Mouse (Mus musculus): ENCODE results near the gene Clec2d. TPM values are rescaled to one million over a fixed set of nuclear protein-coding genes. Genes with fewer than 3 reads are reported as not detected.
A peak's percentile ranks its signal among the peaks of the same experiment; 100 is the strongest.

Clec2d gene
- polyA plus RNA-seq, 1 experiment, result not detected

GRCm38 (mm10) chr6:129162587-129163159 is 17.7 kb upstream of the Clec2d start:
- H3K36me3 ChIP-seq (ENCODE audit: control insufficient read depth, insufficient read depth, low read length, poor library complexity, severe bottlenecking), result no peaks in the 10 kb centered on the region
- no peaks in the 10 kb centered on the region for H3K9me3 ChIP-seq (replicated peaks; ENCODE audit: control insufficient read depth, insufficient read depth, low read length, poor library complexity, severe bottlenecking)
- TF ChIP-seq POLR2A (IDR thresholded peaks at IDR 0.05; ENCODE audit: insufficient read depth, low read length) (no peak), CTCF (IDR thresholded peaks at IDR 0.05; ENCODE audit: low read depth, low read length) (no peak), EP300 (IDR thresholded peaks at IDR 0.05; ENCODE audit: insufficient read depth, low read depth, low read length) (no peak)
- no peak overlapping the region for H3K4me3 ChIP-seq (ENCODE audit: low read depth, low read length)
- no peak overlapping the region for H3K9ac ChIP-seq (ENCODE audit: low read depth, poor library complexity, severe bottlenecking)
- H3K27ac ChIP-seq (ENCODE audit: insufficient read depth, low read length), result no peak overlapping the region
- H3K4me1 ChIP-seq (ENCODE audit: control insufficient read depth, insufficient read depth, low read length), result no peaks in the 10 kb centered on the region
- no peaks in the 10 kb centered on the region for H3K27me3 ChIP-seq (ENCODE audit: control insufficient read depth, insufficient read depth, low read length, poor library complexity, severe bottlenecking)

- TF ChIP-seq CTCF (IDR thresholded peaks at IDR 0.05; ENCODE audit: low read depth, low read length), result no peak
- TF ChIP-seq POLR2A (IDR thresholded peaks at IDR 0.05; ENCODE audit: insufficient read depth, low read length), result no peak
- no peak for TF ChIP-seq EP300 (IDR thresholded peaks at IDR 0.05; ENCODE audit: insufficient read depth, low read depth, low read length)
- Histone ChIP-seq H3K9me3 (replicated peaks; ENCODE audit: control insufficient read depth, insufficient read depth, low read length, poor library complexity, severe bottlenecking) (no peaks in the 10 kb centered on the region), H3K27me3 (ENCODE audit: control insufficient read depth, insufficient read depth, low read length, poor library complexity, severe bottlenecking) (no peaks in the 10 kb centered on the region), H3K27ac (ENCODE audit: insufficient read depth, low read length) (no peak overlapping the region), H3K9ac (ENCODE audit: low read depth, poor library complexity, severe bottlenecking) (no peak overlapping the region), H3K4me3 (ENCODE audit: low read depth, low read length) (no peak overlapping the region), H3K4me1 (ENCODE audit: control insufficient read depth, insufficient read depth, low read length) (no peaks in the 10 kb centered on the region), H3K36me3 (ENCODE audit: control insufficient read depth, insufficient read depth, low read length, poor library complexity, severe bottlenecking) (no peaks in the 10 kb centered on the region)
These were observed 16.8 kb upstream of the Clec2d start for GRCm38 (mm10) chr6:129163606-129164005.

GRCm38 (mm10) chr6:129170925-129171324 is 9.5 kb upstream of the Clec2d start:
- 0 out of 2 replicates have a peak, but pooled peaks have one; percentile 35 for TF ChIP-seq EP300 (IDR thresholded peaks at IDR 0.05; ENCODE audit: insufficient read depth, low read depth, low read length)
- TF ChIP-seq CTCF (IDR thresholded peaks at IDR 0.05; ENCODE audit: low read depth, low read length), result no peak
- no peak overlapping the region for H3K9ac ChIP-seq (ENCODE audit: low read depth, poor library complexity, severe bottlenecking)
- H3K4me1 ChIP-seq (ENCODE audit: control insufficient read depth, insufficient read depth, low read length), result no peaks in the 10 kb centered on the region
- peaks cover 11% of the 10 kb centered on the region for H3K9me3 ChIP-seq (replicated peaks; ENCODE audit: control insufficient read depth, insufficient read depth, low read length, poor library complexity, severe bottlenecking)
- H3K36me3 ChIP-seq (ENCODE audit: control insufficient read depth, insufficient read depth, low read length, poor library complexity, severe bottlenecking), result no peaks in the 10 kb centered on the region
- H3K4me3 ChIP-seq (ENCODE audit: low read depth, low read length), result no peak overlapping the region
- H3K27me3 ChIP-seq (ENCODE audit: control insufficient read depth, insufficient read depth, low read length, poor library complexity, severe bottlenecking), result no peaks in the 10 kb centered on the region
- H3K27ac ChIP-seq (ENCODE audit: insufficient read depth, low read length), result no peak overlapping the region

- peaks cover 11% of the 10 kb centered on the region for H3K9me3 ChIP-seq (replicated peaks; ENCODE audit: control insufficient read depth, insufficient read depth, low read length, poor library complexity, severe bottlenecking)
- H3K4me3 ChIP-seq (ENCODE audit: low read depth, low read length), result no peak overlapping the region
- TF ChIP-seq POLR2A (IDR thresholded peaks at IDR 0.05; ENCODE audit: insufficient read depth, low read length), result no peak
- TF ChIP-seq EP300 (IDR thresholded peaks at IDR 0.05; ENCODE audit: insufficient read depth, low read depth, low read length), result no peak
- TF ChIP-seq CTCF (IDR thresholded peaks at IDR 0.05; ENCODE audit: low read depth, low read length), result no peak
- no peak overlapping the region for H3K27ac ChIP-seq (ENCODE audit: insufficient read depth, low read length)
- no peak overlapping the region for H3K9ac ChIP-seq (ENCODE audit: low read depth, poor library complexity, severe bottlenecking)
- no peaks in the 10 kb centered on the region for H3K4me1 ChIP-seq (ENCODE audit: control insufficient read depth, insufficient read depth, low read length)
- H3K36me3 ChIP-seq (ENCODE audit: control insufficient read depth, insufficient read depth, low read length, poor library complexity, severe bottlenecking), result no peaks in the 10 kb centered on the region
- H3K27me3 ChIP-seq (ENCODE audit: control insufficient read depth, insufficient read depth, low read length, poor library complexity, severe bottlenecking), result no peaks in the 10 kb centered on the region
These were observed 8.7 kb upstream of the Clec2d start for GRCm38 (mm10) chr6:129171675-129172074.

- TF ChIP-seq EP300 (IDR thresholded peaks at IDR 0.05; ENCODE audit: insufficient read depth, low read depth, low read length) (no peak), CTCF (IDR thresholded peaks at IDR 0.05; ENCODE audit: low read depth, low read length) (no peak), POLR2A (IDR thresholded peaks at IDR 0.05; ENCODE audit: insufficient read depth, low read length) (no peak)
- Histone ChIP-seq H3K27me3 (ENCODE audit: control insufficient read depth, insufficient read depth, low read length, poor library complexity, severe bottlenecking) (no peaks in the 10 kb centered on the region), H3K36me3 (ENCODE audit: control insufficient read depth, insufficient read depth, low read length, poor library complexity, severe bottlenecking) (no peaks in the 10 kb centered on the region), H3K4me3 (ENCODE audit: low read depth, low read length) (no peak overlapping the region), H3K27ac (ENCODE audit: insufficient read depth, low read length) (no peak overlapping the region), H3K9ac (ENCODE audit: low read depth, poor library complexity, severe bottlenecking) (no peak overlapping the region), H3K9me3 (replicated peaks; ENCODE audit: control insufficient read depth, insufficient read depth, low read length, poor library complexity, severe bottlenecking) (peaks cover 11% of the 10 kb centered on the region), H3K4me1 (ENCODE audit: control insufficient read depth, insufficient read depth, low read length) (no peaks in the 10 kb centered on the region)
These were observed 5.6 kb upstream of the Clec2d start for GRCm38 (mm10) chr6:129174836-129175235.

- Histone ChIP-seq H3K9me3 (replicated peaks; ENCODE audit: control insufficient read depth, insufficient read depth, low read length, poor library complexity, severe bottlenecking) (peaks cover 11% of the 10 kb centered on the region), H3K27me3 (ENCODE audit: control insufficient read depth, insufficient read depth, low read length, poor library complexity, severe bottlenecking) (no peaks in the 10 kb centered on the region), H3K4me3 (ENCODE audit: low read depth, low read length) (no peak overlapping the region), H3K27ac (ENCODE audit: insufficient read depth, low read length) (no peak overlapping the region), H3K36me3 (ENCODE audit: control insufficient read depth, insufficient read depth, low read length, poor library complexity, severe bottlenecking) (no peaks in the 10 kb centered on the region), H3K9ac (ENCODE audit: low read depth, poor library complexity, severe bottlenecking) (no peak overlapping the region), H3K4me1 (ENCODE audit: control insufficient read depth, insufficient read depth, low read length) (no peaks in the 10 kb centered on the region)
- TF ChIP-seq CTCF (IDR thresholded peaks at IDR 0.05; ENCODE audit: low read depth, low read length) (no peak), POLR2A (IDR thresholded peaks at IDR 0.05; ENCODE audit: insufficient read depth, low read length) (no peak), EP300 (IDR thresholded peaks at IDR 0.05; ENCODE audit: insufficient read depth, low read depth, low read length) (no peak)
These were observed 4.8 kb upstream of the Clec2d start for GRCm38 (mm10) chr6:129175612-129176011.

All from ES-Bruce4 (cell line).